Mouse (Mus musculus) c-Kit-positive CD71-negative TER-119-negative erythroid progenitor cells, embryonic 14.5 days (primary cell): ENCODE measurements around the gene Morn1.
A peak's percentile ranks its signal among the peaks of the same experiment; 100 is the strongest.

Experiments
- DNase-seq: peaks from one replicate; pipeline ENCODE4 v3.0.0-alpha.2; 2013; ENCODE audit warnings: low read depth

Gene Morn1

DNA sequence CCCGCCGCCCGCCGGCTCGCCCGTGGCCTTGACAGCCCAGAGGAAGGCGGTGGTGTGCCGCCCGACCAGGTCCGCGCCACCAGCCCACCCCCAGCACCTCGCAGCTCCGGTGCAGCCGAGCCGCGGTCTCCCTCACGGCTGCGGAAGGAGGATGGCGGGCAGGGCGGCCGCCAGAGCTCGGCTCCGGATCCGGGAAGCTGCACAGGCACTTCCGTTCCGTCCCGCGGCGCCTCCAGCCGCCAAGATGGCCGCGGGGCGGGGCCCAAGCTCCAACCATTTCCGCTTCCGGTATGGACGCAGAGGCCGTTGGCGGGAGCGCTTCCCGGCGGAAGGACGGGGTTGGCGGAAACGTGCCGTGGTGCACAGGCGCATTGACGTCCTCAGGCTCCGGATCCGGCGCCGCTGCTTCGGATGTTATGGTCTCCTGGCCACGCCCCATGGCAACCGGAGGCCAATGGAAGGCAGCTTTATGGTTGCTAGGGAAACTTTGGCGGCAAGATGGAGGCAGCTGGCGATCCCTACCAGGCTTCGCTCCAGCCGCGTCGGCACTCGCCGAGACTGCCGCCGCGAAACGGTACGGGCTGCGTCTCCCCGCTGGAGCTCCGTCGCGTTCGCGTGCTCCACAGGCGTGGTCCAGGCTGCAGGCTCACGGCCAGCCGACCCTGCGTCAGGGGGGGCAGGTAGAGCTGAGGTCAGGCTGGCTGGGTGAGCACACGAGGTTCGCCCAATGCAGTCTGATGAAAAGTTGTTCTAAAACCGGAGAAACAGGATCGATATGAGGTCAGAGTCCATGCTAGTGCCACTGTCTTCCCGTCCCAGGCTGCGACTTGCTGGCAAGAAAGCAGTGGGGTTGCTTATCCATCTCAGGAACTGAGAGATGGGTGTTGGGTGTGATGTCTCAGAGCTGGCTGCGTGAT is at the start of gene Morn1, which contains the start of gene Rer1:
Gene Morn1 (plus strand): TSS at position 470 of the 917 bp plus-strand sequence.
Gene Rer1 (minus strand): TSS at position 275 of the 917 bp plus-strand sequence.
- DNase-seq, result peak; percentile 99

DNA sequence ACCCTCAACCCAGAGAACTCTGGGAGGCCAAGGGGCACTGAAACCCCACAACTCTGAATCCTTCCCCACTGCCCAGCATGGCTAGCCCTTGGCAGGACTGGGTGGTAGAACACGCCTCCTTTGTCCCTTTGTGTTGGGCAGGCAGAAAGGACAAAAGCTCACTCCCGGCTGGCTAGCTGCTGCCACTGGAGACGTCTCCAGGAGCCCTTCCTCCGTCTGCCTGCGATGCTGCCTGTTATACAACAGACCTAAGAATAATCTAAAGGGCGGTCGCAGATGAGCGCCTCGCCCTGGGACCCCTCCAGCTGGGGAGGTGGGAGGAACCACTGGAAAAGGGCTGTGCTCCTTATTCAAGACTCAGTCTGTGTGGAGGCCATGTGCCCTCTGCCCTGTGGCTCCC is 46.2 kb upstream of the Morn1 start:
- no peak for DNase-seq

DNA sequence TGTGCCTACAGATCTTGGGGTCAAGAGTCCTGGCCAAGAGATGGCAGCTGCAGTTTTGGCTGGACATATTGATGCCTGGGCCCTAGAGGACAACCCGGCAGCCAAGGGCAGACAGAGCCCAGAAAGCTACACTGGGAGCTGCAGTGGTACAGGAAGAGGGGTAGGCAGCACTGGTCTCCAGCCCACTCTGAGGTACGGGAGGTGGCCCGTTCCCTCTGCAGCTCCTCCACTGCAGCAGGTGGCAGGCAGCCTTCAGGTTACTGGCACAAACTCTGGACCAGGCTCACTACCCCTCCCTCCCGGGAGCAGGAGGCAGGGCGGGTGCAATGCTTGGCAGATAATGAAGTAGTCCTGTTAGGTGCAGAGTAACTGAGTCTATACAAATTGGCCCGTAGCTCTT is 45.7 kb upstream of the Morn1 start:
- no peak for DNase-seq

DNA sequence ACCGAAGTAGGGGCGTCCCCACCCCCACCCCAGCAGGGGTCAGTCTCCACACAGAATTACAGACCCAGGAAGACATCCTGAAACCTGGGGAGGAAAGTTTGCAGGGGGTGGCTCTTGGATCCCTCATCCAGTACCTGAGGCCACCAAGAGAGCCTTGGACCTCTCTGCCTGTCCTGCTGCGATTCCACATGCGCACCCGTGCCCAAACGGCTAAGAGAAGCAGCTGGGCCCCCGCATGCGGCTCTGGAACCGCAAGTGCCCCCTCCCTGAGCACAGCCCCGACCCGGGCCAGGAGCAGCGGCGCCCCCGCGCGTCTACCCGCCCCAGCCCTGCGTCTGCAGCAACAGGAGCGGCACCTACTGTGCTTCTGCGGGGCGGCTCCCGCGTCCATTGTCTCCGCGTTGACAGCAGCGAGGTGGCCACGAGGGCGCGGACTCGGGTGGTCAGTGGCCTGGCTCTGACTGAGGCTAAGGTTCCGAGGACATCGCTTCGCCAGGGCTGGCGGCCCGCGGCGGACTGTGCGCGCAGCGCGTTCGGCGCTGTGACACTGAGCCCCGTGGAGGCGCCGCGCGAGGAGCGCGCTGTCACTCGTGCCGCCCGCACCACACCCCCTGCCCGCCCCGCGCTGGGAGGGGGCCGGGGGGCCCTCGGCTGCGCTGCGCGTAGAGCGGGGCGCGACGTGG is 43.6 kb upstream of the Morn1 start:
- DNase-seq, result no peak

GRCm38 (mm10) chr4:155043289-155043625 is 43.1 kb upstream of the Morn1 start:
- no peak for DNase-seq

DNA sequence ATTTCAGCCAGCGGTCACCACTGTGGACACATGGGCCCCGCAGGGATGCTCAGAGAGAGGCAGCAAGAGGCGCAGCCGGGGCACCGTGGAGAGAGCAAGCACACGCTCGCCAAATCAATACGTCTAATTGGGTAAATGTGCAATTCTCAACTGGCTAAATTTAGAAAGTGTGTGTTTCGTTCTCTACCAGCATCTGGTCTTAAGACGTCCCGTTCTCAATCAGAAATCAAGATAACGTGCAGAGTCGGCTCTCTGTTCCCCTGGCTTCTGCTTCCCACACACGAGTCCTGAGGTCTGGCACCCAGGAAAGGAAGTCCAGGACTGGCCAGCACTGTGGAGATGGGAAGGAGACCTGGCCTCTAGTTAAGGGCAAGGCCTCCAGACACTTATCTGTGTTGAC is 39.7 kb upstream of the Morn1 start:
- no peak for DNase-seq

GRCm38 (mm10) chr4:155050116-155050515 is 36.3 kb upstream of the Morn1 start:
- DNase-seq, result no peak

GRCm38 (mm10) chr4:155056724-155057123 is 29.7 kb upstream of the Morn1 start, which contains the start of gene Plch2:
TSS of gene Plch2 (minus strand) at chr4:155056784.
- DNase-seq, result no peak

- no peak for DNase-seq
Measured at GRCm38 (mm10) chr4:155058325-155058724, 28.1 kb upstream of the Morn1 start.

DNA sequence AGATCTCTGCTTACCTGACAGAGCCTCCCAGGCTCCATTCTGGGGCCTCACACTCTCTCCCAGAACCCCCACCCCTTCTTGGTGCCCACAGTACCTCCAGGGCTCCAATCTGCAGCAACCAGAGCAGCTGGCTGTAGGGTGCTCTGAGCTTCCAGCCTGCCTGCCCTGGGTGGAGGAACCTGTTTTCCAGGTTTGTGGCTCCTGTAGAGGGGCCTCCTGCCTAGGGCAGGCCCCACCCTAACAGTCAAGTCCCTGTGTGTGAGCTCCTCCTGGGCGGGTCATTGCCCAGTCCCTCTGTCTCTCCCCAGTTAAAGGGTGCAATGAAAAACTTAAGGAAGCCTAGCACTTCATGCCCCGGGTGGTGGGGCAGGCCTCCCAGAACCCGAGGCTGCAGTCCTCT is 22.5 kb upstream of the Morn1 start:
- no peak for DNase-seq

GRCm38 (mm10) chr4:155064474-155064873 is 21.9 kb upstream of the Morn1 start:
- no peak for DNase-seq

- DNase-seq, result peak; percentile 95
Measured at GRCm38 (mm10) chr4:155065970-155066833, 20.2 kb upstream of the Morn1 start.

DNA sequence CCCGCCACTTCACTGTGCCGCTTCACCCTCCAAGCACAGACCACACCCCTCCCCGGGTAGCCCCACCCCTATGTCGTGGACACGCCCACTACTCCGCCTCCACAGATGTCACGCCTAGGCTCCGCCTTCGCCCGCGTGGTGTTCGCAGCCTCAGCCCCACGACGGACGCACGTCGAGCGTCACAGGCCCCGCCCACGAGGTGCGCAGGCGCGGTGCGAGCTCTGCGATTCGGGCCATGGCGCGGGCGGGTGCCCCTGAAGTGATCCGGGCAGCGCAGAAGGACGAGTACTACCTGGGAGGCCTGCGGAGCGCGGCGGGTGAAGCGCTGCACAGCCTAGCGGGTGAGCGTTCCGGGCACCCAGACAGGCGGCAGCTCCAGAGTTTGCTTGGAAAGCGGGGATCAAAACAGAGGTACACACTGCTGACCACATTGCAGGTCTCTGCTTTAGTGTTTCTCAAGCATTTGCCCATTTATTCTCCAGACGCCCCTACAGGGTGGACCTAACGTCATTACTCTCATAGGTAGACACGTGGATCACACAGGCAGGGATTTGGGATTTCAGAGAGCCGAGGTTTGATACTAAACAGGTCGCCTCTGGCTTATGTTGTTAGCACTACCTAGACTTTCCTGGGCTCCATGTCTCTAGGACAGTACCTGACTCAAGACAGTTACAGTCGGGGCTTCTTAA is 19.4 kb upstream of the Morn1 start, which contains the start of gene Pex10:
Gene Pex10 (plus strand): TSS at position 183 of the 689 bp plus-strand sequence.
- peak; percentile 97 for DNase-seq

- no peak for DNase-seq
Measured at GRCm38 (mm10) chr4:155068357-155068972, 17.9 kb upstream of the Morn1 start.

- no peak for DNase-seq
Measured at GRCm38 (mm10) chr4:155069191-155069590, 17.2 kb upstream of the Morn1 start.

GRCm38 (mm10) chr4:155070199-155070598 is 16.2 kb upstream of the Morn1 start:
- no peak for DNase-seq

DNA sequence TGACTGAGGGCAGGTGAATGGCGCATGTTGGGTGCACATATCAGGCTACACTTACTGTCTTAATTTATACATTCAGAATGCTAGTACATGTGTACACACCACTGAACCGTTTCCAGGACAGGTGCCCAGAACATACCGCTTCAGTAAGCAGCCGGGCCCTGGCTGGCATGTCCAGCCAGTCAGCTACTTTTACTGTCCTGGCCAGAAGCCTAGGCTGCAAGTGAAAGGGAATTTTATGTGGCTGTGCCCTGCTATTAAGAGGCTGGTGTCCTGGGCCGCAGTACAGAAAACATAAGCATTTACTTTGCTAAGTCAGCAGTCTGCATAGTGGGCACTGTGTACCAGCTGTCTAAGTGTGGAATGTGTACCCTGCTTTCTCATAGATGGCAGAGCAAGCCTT is 15.5 kb upstream of the Morn1 start:
- DNase-seq, result no peak

GRCm38 (mm10) chr4:155074418-155074817 is 12.0 kb upstream of the Morn1 start:
- DNase-seq, result no peak

DNA sequence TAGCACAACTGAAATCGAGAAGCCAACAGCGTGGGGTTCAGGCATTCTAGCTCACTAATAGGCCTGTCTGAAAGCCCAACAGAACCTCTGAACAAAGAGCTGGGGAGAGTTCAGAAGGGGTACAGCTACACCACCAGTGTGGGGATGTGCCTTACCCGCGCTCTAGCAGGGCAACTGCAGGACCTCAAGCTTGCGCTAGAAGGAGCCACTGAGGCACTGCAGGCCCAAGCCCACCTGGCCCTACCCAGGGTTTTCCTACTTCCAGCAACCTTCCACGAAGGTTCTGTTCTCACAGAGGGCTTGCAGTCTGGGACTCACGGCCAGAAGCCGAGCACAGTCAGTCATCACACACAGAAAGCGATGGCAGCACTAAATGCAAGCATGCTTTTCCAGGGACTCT is 11.2 kb upstream of the Morn1 start:
- DNase-seq, result no peak

DNA sequence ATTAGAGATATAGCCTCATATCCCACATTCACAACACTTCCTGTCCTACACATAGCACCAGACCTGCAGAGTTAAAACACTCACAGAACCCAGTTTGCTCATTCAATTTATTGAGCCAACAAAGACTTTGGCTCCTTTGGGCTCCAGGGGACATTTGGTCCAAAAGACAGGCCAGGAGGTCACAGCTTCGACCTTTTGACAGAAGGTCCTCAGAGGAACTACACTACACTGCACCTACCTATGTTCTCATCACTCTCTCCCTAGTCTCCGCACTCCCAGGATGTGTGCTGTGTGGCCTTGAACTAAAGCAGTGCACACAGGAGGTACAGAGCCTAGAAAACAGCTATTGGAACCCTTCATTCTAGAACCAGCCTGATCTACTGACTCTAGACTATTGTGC is 10.6 kb upstream of the Morn1 start:
- no peak for DNase-seq

DNA sequence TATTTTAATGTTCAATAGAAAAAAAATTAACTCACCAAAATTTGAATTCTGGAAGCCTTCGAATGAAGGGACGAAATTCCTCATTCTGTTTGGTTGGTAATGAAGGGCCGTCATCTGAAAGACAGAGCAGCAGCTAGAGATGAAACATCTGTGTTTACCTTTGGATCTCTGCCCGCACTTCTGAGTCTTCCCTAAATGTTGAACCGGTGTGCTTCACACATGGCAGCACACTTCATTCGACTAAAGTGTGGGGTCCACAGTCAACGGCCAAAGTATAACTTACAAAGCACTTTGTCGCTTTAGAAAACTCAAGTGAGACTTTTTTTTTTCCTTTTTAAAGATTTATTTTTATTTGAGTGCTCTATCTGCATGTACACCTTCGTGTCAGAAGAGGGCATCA is 9.7 kb upstream of the Morn1 start:
- no peak for DNase-seq
